Mouse (Mus musculus): ENCODE measurements around the gene BC055324.

GRCm38 (mm10) chr1:163995609-163995913 is 965 bp upstream of the BC055324 start:
- TF ChIP-seq POLR2A (IDR thresholded peaks at IDR 0.05; ENCODE audit: extremely low read depth, insufficient read depth, low read length) (no peak), CTCF (IDR thresholded peaks at IDR 0.05; ENCODE audit: low read depth, low read length) (no peak)

Data from liver, adult 2 months (tissue).